Mouse (Mus musculus) neural tube, embryonic 15.5 days (tissue): ENCODE results near the gene Lsm4. TPM values are rescaled to one million over a fixed set of nuclear protein-coding genes. Genes with fewer than 3 reads are reported as not detected.

Experiments
- ATAC-seq: fragments of 200-750 bp; cut with Nextera tagmentation; 2 replicates; pipeline ENCODE4 v1.8.0; 2017; ENCODE audit warnings: mild to moderate bottlenecking, moderate TSS enrichment, moderate library complexity; ENCODE audit not compliant: low FRiP score
- H3K27ac ChIP-seq: fragments of 300-500 bp; sonication (generic); replicated peaks from 2 replicates; pipeline ENCODE4 v1.5.1; 2015; ENCODE audit warnings: mild to moderate bottlenecking, inconsistent platforms
- H3K27me3 ChIP-seq: fragments of 300-500 bp; sonication (generic); replicated peaks from 2 replicates; pipeline ENCODE4 v1.6.1; 2015; ENCODE audit warnings: inconsistent platforms
- H3K36me3 ChIP-seq: fragments of 300-500 bp; sonication (generic); 2 replicates; pipeline ENCODE4 v1.6.1; 2015; ENCODE audit warnings: inconsistent platforms
- H3K4me1 ChIP-seq: fragments of 300-500 bp; sonication (generic); 2 replicates; pipeline ENCODE4 v1.6.1; 2015; ENCODE audit warnings: inconsistent platforms
- H3K4me2 ChIP-seq: fragments of 300-500 bp; sonication (generic); 2 replicates; pipeline ENCODE4 v1.6.1; 2015; ENCODE audit warnings: inconsistent platforms, mild to moderate bottlenecking, moderate library complexity
- H3K4me3 ChIP-seq: fragments of 300-500 bp; sonication (generic); replicated peaks from 2 replicates; pipeline ENCODE4 v1.5.1; 2015; ENCODE audit warnings: mild to moderate bottlenecking, inconsistent platforms
- H3K9ac ChIP-seq: fragments of 300-500 bp; sonication (generic); replicated peaks from 2 replicates; pipeline ENCODE4 v1.6.1; 2015; ENCODE audit warnings: mild to moderate bottlenecking, inconsistent platforms
- H3K9me3 ChIP-seq: fragments of 300-500 bp; sonication (generic); replicated peaks from 2 replicates; pipeline ENCODE4 v1.6.1; 2016; ENCODE audit warnings: inconsistent platforms
- WGBS: fragments of 180-500 bp; shearing (Covaris S2); methylation state at CpG from one replicate; pipeline ENCODE4 v1.1.7; 2015; ENCODE audit warnings: mixed read lengths; 5-methylcytosine and 5-hydroxymethylcytosine counted together
- polyA plus RNA-seq: library from polyadenylated mRNA; unstranded; fragments of >200 nt; fragmentation: Nextera tagmentation; extraction: Ambion mirVana; gene quantifications from 2 replicates; pipeline ENCODE4 v1.2.1, GENCODE M21; 2015

The Lsm4 gene
- polyA plus RNA-seq, 1 experiment from 2014 or later, result 191 TPM

DNA sequence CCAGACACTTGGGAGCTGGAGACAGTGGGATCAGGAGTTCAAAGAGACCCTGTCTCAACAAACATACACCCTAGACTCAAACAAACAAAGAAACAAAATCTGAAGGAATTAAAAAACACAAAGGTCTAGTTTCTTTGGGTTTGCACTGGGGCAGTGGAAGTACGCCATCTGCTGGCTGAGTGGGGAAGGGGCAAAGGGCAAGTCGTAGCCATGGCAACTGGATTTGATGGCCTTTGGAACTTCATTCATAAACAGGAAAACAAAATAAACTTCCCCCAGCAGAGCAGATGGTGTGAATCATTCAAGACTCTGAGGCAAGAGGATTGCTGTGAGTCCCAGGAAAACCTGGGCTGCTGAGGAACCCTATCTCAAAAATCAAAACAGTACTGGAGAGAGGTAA is 19.8 kb upstream of the Lsm4 start:
- no peaks in the 10 kb centered on the region for H3K9me3 ChIP-seq
- no peak overlapping the region for H3K4me2 ChIP-seq
- no peak overlapping the region for H3K4me3 ChIP-seq
- WGBS, result 37% methylated on average over 2 of the region's 2 CpGs
- no peak overlapping the region for H3K9ac ChIP-seq
- H3K27me3 ChIP-seq, result no peaks in the 10 kb centered on the region
- ATAC-seq, result no peak
- H3K27ac ChIP-seq, result peak overlapping the region; percentile 29; the same call in 1 of the 2 replicates
- peaks cover 40% of the 10 kb centered on the region for H3K4me1 ChIP-seq
- peaks cover 35% of the 10 kb centered on the region for H3K36me3 ChIP-seq

DNA sequence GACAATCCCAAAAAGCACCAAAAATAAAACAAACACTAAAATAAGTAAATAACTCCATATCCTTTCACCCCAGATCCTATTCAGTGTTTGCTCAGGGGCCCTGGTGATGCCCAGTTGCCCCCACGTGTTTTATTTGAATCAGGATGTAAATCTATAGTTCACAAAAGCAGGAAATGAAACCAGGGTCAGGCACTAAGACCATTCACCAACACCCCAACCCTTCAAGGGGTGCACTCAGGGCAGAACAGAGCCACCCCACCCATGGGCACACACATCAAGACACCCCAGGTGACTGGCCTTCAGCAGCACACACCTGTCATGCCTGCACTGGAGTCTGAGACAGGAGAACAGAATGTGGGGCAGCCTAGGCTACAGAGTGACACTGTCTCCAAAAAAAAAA is 18.9 kb upstream of the Lsm4 start:
- Histone ChIP-seq H3K36me3 (peaks cover 35% of the 10 kb centered on the region), H3K9ac (no peak overlapping the region), H3K27ac (no peak overlapping the region), H3K4me3 (no peak overlapping the region), H3K27me3 (no peaks in the 10 kb centered on the region), H3K4me1 (peaks cover 44% of the 10 kb centered on the region), H3K9me3 (no peaks in the 10 kb centered on the region), H3K4me2 (no peak overlapping the region)
- 59% methylated on average over 1 of the region's 1 CpGs for WGBS
- ATAC-seq, result no peak

DNA sequence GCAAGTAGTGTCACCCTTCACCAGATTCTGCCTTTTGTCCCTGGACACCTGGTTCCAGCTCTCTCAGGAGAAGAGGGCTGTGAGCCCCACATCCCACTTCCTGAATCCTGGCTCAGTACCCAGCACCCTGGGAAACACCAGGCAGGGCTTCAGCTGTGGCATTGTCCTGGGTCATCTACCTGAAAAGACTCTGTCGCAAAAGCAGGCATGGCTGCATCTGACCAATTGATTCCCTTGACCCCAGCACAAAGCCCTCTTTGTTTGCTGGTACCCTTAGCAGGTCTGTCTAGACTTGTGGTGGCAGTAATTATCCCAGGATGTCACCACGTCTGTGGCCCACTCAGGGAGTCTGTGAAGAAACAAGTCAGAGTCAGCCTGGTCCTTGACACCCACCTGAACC is 17.6 kb upstream of the Lsm4 start:
- Histone ChIP-seq H3K4me3 (no peak overlapping the region), H3K27ac (peak overlapping the region; percentile 76), H3K4me1 (peaks cover 42% of the 10 kb centered on the region), H3K9ac (no peak overlapping the region), H3K9me3 (no peaks in the 10 kb centered on the region), H3K27me3 (no peaks in the 10 kb centered on the region), H3K4me2 (peak overlapping the region; percentile 2; the same call in 1 of the 2 replicates), H3K36me3 (peaks cover 29% of the 10 kb centered on the region)
- no peak for ATAC-seq
- 18% methylated on average over 2 of the region's 2 CpGs for WGBS

DNA sequence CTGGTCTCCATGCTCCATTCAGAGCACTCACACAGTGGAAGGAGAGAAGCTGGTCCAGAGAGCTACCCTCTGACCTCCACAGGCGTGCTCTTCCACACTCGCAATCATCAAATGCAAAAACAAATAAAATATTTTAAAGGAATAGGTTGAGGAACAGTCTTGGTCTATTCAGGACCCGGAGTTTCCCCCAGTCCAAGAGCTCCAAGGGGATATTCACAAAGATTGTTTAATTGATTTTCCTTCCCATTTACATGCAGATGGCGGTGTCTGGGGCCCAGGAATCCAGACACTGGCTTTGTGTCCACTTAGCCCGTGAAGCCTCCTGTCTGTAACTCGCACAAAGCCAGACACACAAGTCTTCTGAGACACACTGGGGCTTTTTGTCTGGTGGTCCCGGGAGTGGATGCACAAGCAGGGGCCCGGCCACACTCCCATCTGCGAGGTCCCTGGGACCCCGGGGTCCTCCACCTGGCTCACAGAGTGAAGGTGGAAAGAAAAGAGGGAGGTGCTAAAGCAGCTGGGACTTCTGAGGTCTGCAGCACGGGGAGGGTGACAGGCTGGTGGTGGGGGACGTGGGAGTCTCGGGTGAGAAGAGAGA is 16.8 kb upstream of the Lsm4 start:
- Histone ChIP-seq H3K27me3 (no peaks in the 10 kb centered on the region), H3K4me3 (no peak overlapping the region), H3K27ac (peak overlapping the region; percentile 76), H3K9me3 (no peaks in the 10 kb centered on the region), H3K9ac (no peak overlapping the region), H3K4me1 (peaks cover 44% of the 10 kb centered on the region), H3K4me2 (peak overlapping the region; percentile 2; the same call in 1 of the 2 replicates), H3K36me3 (peaks cover 21% of the 10 kb centered on the region)
- no peak for ATAC-seq
- WGBS, result 20% methylated on average over 13 of the region's 13 CpGs

DNA sequence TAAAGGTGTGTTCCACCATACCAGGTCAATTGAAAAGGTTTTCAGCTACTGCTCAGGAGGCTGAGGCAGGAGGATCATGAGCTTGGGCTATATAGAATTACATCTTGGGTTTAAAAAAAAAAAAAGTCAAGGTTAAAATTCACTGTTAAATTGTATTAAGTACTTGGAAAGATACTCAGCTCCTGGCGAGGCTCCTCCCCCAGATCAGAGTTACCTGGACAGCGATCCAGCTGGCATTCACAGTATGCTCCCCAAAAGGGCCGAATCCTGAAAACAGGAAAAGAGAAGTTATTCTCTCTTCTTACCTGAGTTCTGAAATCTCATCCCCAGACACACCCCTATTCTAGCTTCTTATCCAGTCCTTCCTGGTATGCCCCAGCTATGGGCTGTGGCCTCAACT is 15.8 kb upstream of the Lsm4 start:
- H3K9ac ChIP-seq, result no peak overlapping the region
- peaks cover 44% of the 10 kb centered on the region for H3K4me1 ChIP-seq
- H3K4me3 ChIP-seq, result no peak overlapping the region
- H3K4me2 ChIP-seq, result peak overlapping the region; percentile 91
- H3K36me3 ChIP-seq, result peaks cover 14% of the 10 kb centered on the region
- 88% methylated on average over 3 of the region's 3 CpGs for WGBS
- H3K27ac ChIP-seq, result peak overlapping the region; percentile 76
- ATAC-seq, result no peak
- no peaks in the 10 kb centered on the region for H3K9me3 ChIP-seq
- no peaks in the 10 kb centered on the region for H3K27me3 ChIP-seq

DNA sequence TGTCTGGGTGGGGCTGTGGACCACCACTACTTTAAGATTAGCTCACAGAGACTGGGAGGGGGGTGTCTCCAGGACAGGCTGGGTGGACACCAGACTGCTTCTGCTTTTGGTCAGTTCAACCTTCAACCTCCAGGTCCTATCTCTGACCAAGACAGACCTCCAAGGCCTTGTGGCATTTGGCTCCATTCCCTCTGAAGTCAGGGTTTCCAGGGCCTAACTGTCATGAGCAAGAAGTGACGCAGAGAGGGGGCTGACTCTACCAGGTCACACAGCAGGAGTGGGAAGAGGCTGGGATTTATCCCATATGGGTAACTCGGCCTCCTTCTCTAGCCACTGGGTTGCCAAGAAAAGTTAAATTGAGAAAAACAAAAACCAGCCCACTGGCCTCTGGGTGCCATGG is 15.3 kb upstream of the Lsm4 start:
- Histone ChIP-seq H3K4me1 (peaks cover 44% of the 10 kb centered on the region), H3K9me3 (no peaks in the 10 kb centered on the region), H3K4me2 (peak overlapping the region; percentile 91), H3K9ac (peak overlapping the region; percentile 2; the same call in 1 of the 2 replicates), H3K27ac (peak overlapping the region; percentile 76), H3K4me3 (peak overlapping the region; percentile 75), H3K27me3 (no peaks in the 10 kb centered on the region), H3K36me3 (peaks cover 10% of the 10 kb centered on the region)
- WGBS, result 39% methylated on average over 2 of the region's 2 CpGs
- ATAC-seq, result no peak

DNA sequence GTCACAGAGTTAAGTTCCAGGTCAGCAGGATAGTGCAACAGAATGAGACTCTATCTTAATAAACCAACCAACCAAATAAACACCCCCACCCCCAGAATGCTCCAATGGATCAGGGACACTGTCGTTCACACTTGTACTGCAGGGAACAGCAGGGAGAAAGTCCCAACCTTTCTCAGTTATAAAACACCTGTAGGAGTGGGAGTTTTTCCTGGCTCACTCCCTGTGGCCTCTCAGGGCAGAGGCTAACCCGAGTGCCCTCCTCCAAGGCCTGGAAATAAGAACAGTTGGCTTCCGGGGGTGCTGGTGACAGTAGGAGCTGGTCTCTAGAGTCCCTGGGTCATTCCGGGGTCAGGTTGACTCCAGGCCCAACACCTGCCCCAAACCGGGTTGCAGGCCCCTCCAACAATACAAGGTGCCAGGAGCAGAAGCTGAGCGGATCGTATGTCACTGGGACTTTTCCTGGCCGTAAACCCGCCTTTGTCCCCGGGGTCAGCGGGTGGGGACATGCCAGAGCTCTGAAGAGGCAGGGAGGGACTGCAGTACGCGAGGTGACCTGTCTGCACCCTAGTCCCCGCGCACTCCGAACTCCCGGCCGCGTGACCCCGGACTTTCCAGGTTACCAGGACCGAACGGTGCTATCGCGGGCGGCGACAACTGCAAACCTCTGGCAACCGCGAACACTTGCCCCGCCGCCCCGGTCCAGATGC is 14.0 kb upstream of the Lsm4 start:
- peak overlapping the region; percentile 76 for H3K27ac ChIP-seq
- peaks cover 10% of the 10 kb centered on the region for H3K36me3 ChIP-seq
- peak overlapping the region; percentile 84 for H3K9ac ChIP-seq
- under 1% methylated on average over 31 of the region's 31 CpGs for WGBS
- H3K4me3 ChIP-seq, result peak overlapping the region; percentile 75
- H3K4me2 ChIP-seq, result peak overlapping the region; percentile 91
- H3K27me3 ChIP-seq, result no peaks in the 10 kb centered on the region
- peak; percentile 4; the same call in 1 of the 2 replicates for ATAC-seq
- H3K9me3 ChIP-seq, result no peaks in the 10 kb centered on the region
- H3K4me1 ChIP-seq, result peaks cover 44% of the 10 kb centered on the region

DNA sequence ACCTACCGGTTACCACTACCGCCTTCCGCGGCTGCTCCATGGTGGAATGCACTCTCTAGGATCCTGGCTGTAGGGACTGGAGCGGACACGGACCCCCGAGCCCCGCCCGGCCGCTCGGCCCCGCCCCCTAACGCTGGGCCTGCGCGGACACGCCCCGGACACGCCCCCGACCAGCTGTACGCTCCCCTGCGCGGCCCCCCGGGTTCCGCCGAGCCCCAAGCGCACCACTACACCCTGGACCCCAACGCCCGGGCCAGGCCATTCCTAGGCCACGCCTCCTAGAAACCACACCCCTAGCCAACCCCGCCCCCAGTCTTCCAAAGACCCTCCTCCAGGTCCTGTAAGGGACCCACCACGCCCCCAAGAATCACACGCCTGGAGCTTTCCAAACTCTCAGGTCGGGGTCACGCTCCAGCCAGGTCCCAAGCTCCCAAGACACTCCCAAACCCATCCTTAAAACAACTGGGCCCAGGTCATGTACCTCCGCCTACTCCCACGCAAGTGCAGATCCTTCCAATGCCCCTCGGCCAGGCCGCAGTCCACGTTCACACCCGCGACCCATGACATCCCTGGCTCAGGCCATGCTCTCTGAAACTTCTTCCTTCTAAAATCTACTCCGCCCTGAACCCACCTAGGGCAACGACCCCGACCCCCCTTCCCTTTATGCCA is 13.3 kb upstream of the Lsm4 start:
- Histone ChIP-seq H3K9ac (peak overlapping the region; percentile 84), H3K4me2 (peak overlapping the region; percentile 91), H3K27ac (peak overlapping the region; percentile 76), H3K9me3 (no peaks in the 10 kb centered on the region), H3K27me3 (no peaks in the 10 kb centered on the region), H3K4me3 (peak overlapping the region; percentile 75), H3K36me3 (peaks cover 8% of the 10 kb centered on the region), H3K4me1 (peaks cover 44% of the 10 kb centered on the region)
- ATAC-seq, result peak; percentile 88
- WGBS, result 1% methylated on average over 44 of the region's 44 CpGs

DNA sequence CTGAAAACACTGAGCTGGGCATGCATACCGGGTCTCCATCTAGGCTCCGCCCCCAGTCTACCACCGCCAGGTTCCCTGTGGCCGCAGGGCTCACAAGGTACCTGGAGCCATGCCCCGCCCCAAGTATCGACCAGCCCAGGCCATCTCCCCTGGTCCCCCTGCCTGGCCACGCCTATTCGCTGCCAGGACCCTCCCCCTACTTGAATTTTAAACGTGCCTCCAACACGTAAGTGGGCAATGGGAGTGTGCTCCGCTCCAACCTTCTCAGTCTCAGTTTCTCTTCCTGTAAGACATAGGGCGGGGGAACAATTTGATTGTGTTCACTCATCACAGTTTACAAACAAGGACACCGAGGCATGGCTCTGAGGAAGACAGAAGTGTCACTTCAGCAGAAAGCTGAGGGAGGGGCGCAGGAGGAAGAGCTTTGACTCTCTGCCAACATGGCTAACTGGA is 12.7 kb upstream of the Lsm4 start, which contains the start of gene Pgpep1:
TSS of gene Pgpep1 (minus strand) at position 116 of the 453 bp plus-strand sequence.
- H3K4me1 ChIP-seq, result peaks cover 41% of the 10 kb centered on the region
- ATAC-seq, result peak; percentile 65
- peaks cover 2% of the 10 kb centered on the region; the same call in 1 of the 2 replicates for H3K36me3 ChIP-seq
- no peaks in the 10 kb centered on the region for H3K9me3 ChIP-seq
- H3K27ac ChIP-seq, result peak within 1 kb of the TSS; percentile 76
- H3K4me2 ChIP-seq, result peak within 1 kb of the TSS; percentile 91
- H3K9ac ChIP-seq, result peak within 1 kb of the TSS; percentile 84
- no peaks in the 10 kb centered on the region for H3K27me3 ChIP-seq
- WGBS, result 4% methylated on average over 14 of the region's 14 CpGs
- H3K4me3 ChIP-seq, result peak within 1 kb of the TSS; percentile 75

DNA sequence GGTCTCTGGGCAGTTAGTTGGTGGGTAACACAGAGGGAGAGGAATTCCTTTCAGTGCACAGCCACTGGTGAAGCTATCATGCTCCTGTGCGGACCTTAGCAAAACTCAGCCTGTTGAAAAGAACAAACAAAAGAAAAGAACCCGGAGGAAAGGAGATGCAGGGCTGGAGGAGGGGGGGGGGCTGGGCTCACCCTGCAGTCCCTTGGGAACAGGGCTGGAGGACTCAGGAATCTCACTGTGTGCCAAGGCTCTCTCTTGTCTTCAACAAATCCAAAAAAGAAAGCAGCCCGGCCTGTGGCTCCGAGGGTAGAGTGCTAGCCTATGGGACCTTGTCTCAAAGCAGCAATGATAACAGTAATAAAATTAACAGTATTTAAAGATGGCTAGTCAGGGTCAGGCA is 9.4 kb upstream of the Lsm4 start:
- no peaks in the 10 kb centered on the region for H3K27me3 ChIP-seq
- no peak for ATAC-seq
- 28% methylated on average over 4 of the region's 4 CpGs for whole genome bisulfite sequencing
- H3K36me3 ChIP-seq, result no peaks in the 10 kb centered on the region
- no peak overlapping the region for H3K9ac ChIP-seq
- no peak overlapping the region for H3K4me2 ChIP-seq
- peak overlapping the region; percentile 42 for H3K27ac ChIP-seq
- no peak overlapping the region for H3K4me3 ChIP-seq
- H3K9me3 ChIP-seq, result no peaks in the 10 kb centered on the region
- peaks cover 17% of the 10 kb centered on the region for H3K4me1 ChIP-seq

DNA sequence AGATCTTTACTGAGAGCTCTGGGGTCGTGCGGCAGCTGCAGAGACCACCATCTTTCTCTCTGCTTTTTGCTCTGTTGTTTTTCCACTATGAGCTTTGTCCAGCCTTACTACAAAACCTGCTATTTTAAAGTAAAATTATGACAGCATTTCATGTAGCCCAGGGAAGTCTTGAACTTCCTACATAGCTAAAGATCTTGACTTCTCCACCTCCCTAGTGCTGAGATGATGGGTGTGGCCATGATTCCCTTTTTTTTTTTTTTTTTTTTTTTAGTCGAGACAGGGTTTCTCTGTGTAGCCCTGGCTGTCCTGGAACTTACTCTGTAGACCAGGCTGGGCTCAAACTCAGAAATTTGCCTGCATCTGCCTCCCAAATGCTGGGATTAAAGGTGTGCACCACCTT is 8.4 kb upstream of the Lsm4 start:
- 81% methylated on average over 3 of the region's 3 CpGs for WGBS
- Histone ChIP-seq H3K36me3 (no peaks in the 10 kb centered on the region), H3K27me3 (no peaks in the 10 kb centered on the region), H3K4me1 (peaks cover 10% of the 10 kb centered on the region), H3K4me2 (no peak overlapping the region), H3K4me3 (no peak overlapping the region), H3K27ac (no peak overlapping the region), H3K9me3 (no peaks in the 10 kb centered on the region), H3K9ac (no peak overlapping the region)
- ATAC-seq, result no peak
